Mouse (Mus musculus) G1E (cell line): ENCODE data around the gene Wdr41. TPM values are rescaled to one million over a fixed set of nuclear protein-coding genes. Genes with fewer than 3 reads are reported as not detected.
A peak's percentile ranks its signal among the peaks of the same experiment; 100 is the strongest.

Source experiments
- ATAC-seq: 2 replicates; pipeline ENCODE4 v1.8.0; 2016; ENCODE audit warnings: mild to moderate bottlenecking; ENCODE audit not compliant: insufficient number of reproducible peaks, poor library complexity, low FRiP score, severe bottlenecking; ENCODE audit errors: extremely low read depth
- DNase-seq: peaks from one replicate; pipeline ENCODE4 v3.0.0; 2012; ENCODE audit warnings: low spot score
- H3K27me3 ChIP-seq: 2 replicates; pipeline ENCODE4 v1.6.1; 2012; ENCODE audit warnings: mild to moderate bottlenecking, low read length, inconsistent platforms; ENCODE audit not compliant: insufficient read depth
- H3K36me3 ChIP-seq: replicated peaks from 2 replicates; pipeline ENCODE3; 2012; ENCODE audit warnings: mild to moderate bottlenecking, inconsistent platforms
- H3K4me1 ChIP-seq: 2 replicates; pipeline ENCODE4 v1.6.1; 2012; ENCODE audit warnings: low read depth, low read length, inconsistent platforms, mixed read lengths; ENCODE audit not compliant: insufficient read depth
- H3K4me3 ChIP-seq: 2 replicates; pipeline ENCODE4 v1.5.1; 2012; ENCODE audit warnings: low read depth, mild to moderate bottlenecking, inconsistent platforms, low read length, moderate library complexity, mixed read lengths
- H3K9me3 ChIP-seq: replicated peaks from 2 replicates; pipeline ENCODE4 v1.6.1; 2012; ENCODE audit warnings: inconsistent platforms
- CTCF ChIP-seq: IDR thresholded peaks from 2 replicates; pipeline ENCODE4 v1.5.1; 2012; ENCODE audit warnings: low read depth, low read length, inconsistent platforms, mixed read lengths
- GATA1 ChIP-seq: IDR thresholded peaks from 2 replicates; pipeline ENCODE4 v1.6.1; 2012; ENCODE audit warnings: borderline replicate concordance, low read length, inconsistent platforms, mixed read lengths
- GATA2 ChIP-seq: IDR thresholded peaks from 2 replicates; pipeline ENCODE4 v1.6.1; 2012; ENCODE audit warnings: low read depth, low read length, inconsistent platforms, borderline replicate concordance
- POLR2AphosphoS5 ChIP-seq: IDR thresholded peaks from 2 replicates; pipeline ENCODE4 v1.6.1; 2012; ENCODE audit warnings: low read depth, low read length, inconsistent platforms; ENCODE audit not compliant: insufficient replicate concordance
- TAL1 ChIP-seq: conservative IDR thresholded peaks from 2 replicates; pipeline ENCODE4 v1.6.1; 2012; ENCODE audit warnings: low read depth, low read length, inconsistent platforms, mixed read lengths
- polyA plus RNA-seq: library from polyadenylated mRNA; stranded (reverse); fragments of >175 nt; gene quantifications from 2 replicates; pipeline ENCODE4 v1.2.3, GENCODE M21; 2012
- total RNA-seq, 2 experiments: library from RNA; stranded (forward) in 1 of 2; stranded (reverse) in 1 of 2; fragments of 200-1000 nt in 1 of 2; fragments of >200 nt in 1 of 2; fragmentation: Nextera tagmentation in 1 of 2; gene quantifications; 2 replicates each; pipeline ENCODE4 v1.2.3; 2014 to 2017

Wdr41 gene
- total and polyA plus RNA-seq, 3 experiments, result 5.3 to 26.2 (median 15.7) TPM

GRCm38 (mm10) chr13:94969992-94970553, 6.1 kb upstream of the Wdr41 start:
- no peaks in the 10 kb centered on the region; the same call in 1 of the 2 replicates for H3K4me1 ChIP-seq
- no peak overlapping the region for H3K4me3 ChIP-seq
- no peak for ATAC-seq
- DNase-seq, result no peak
- no peaks in the 10 kb centered on the region for H3K36me3 ChIP-seq
- no peaks in the 10 kb centered on the region for H3K9me3 ChIP-seq
- peaks cover 32% of the 10 kb centered on the region for H3K27me3 ChIP-seq
- no peak for TF ChIP-seq TAL1
- TF ChIP-seq GATA1, result no peak
- no peak for TF ChIP-seq POLR2AphosphoS5
- no peak for TF ChIP-seq GATA2
- TF ChIP-seq CTCF, result no peak

DNA sequence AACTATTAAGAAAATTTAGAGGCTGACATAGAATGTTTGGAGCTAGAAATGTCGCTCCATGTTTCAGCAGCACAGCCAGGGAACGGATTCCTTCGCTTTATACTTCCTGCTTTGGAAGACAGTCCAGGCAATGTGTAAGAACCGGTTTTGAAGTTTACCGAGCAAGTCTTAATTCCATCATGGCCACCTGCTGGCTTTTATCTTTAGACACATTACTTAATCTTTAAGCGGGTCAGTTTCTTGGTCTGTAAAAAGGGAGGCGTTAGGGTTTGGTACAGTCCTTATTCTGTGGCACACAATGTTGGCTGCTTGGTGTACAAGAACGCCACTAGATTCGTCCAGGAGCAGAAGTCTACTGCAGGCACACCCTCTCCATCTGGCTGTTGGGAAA, 321 bp upstream of the Wdr41 start:
- Histone ChIP-seq H3K9me3 (no peaks in the 10 kb centered on the region), H3K4me3 (peak overlapping the region; percentile 76), H3K4me1 (peaks cover 15% of the 10 kb centered on the region), H3K27me3 (peaks cover 11% of the 10 kb centered on the region), H3K36me3 (peaks cover 17% of the 10 kb centered on the region)
- ATAC-seq (no peak), DNase-seq (no peak)
- TF ChIP-seq GATA2 (no peak), POLR2AphosphoS5 (no peak), TAL1 (no peak), CTCF (no peak), GATA1 (no peak)

- H3K4me3 ChIP-seq, result no peak overlapping the region
Observed at GRCm38 (mm10) chr13:94979081-94979480, 2.9 kb downstream of the Wdr41 start.

GRCm38 (mm10) chr13:94990516-94990915, 14.4 kb downstream of the Wdr41 start:
- Histone ChIP-seq H3K4me1 (peaks cover 4% of the 10 kb centered on the region), H3K27me3 (no peaks in the 10 kb centered on the region), H3K36me3 (peaks cover 23% of the 10 kb centered on the region), H3K9me3 (no peaks in the 10 kb centered on the region), H3K4me3 (no peak overlapping the region)
- no peak for ATAC-seq
- no peak for DNase-seq
- no peak for TF ChIP-seq GATA2
- no peak for TF ChIP-seq TAL1
- no peak for TF ChIP-seq CTCF
- no peak for TF ChIP-seq GATA1
- no peak for TF ChIP-seq POLR2AphosphoS5

More at GRCm38 (mm10) chr13:94979081-94979480, 2.9 kb downstream of the Wdr41 start:
- peaks cover 15% of the 10 kb centered on the region for H3K4me1 ChIP-seq
- no peaks in the 10 kb centered on the region for H3K9me3 ChIP-seq
- TF ChIP-seq TAL1 (no peak), CTCF (no peak), GATA1 (no peak), POLR2AphosphoS5 (no peak), GATA2 (no peak)
- no peaks in the 10 kb centered on the region for H3K27me3 ChIP-seq
- DNase-seq (no peak), ATAC-seq (no peak)
- peaks cover 39% of the 10 kb centered on the region for H3K36me3 ChIP-seq

DNA sequence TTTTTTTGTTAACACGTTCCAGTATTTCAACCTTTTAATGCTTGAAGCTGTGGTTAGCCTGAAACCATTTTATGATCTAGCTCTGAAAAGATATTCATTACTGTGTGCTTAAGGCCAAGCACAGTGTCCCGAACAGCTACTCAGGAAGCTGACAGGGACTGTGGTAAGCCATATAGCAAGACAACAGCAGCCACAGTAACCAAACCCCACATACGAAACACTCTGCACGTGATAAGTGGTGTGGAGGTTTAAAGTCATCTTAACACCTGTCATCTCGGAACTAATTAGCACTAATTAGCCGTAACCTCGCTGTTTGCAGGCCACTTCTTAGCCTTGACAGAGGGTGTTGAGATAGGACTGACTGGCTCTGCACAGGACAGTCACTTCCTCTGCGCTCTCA, 31.1 kb downstream of the Wdr41 start:
- Histone ChIP-seq H3K27me3 (no peaks in the 10 kb centered on the region), H3K4me1 (no peaks in the 10 kb centered on the region), H3K4me3 (no peak overlapping the region), H3K36me3 (peaks cover 37% of the 10 kb centered on the region), H3K9me3 (no peaks in the 10 kb centered on the region)
- DNase-seq (no peak), ATAC-seq (no peak)
- TF ChIP-seq CTCF, result no peak
- no peak for TF ChIP-seq GATA1
- TF ChIP-seq POLR2AphosphoS5, result no peak
- TF ChIP-seq TAL1, result no peak
- no peak for TF ChIP-seq GATA2

DNA sequence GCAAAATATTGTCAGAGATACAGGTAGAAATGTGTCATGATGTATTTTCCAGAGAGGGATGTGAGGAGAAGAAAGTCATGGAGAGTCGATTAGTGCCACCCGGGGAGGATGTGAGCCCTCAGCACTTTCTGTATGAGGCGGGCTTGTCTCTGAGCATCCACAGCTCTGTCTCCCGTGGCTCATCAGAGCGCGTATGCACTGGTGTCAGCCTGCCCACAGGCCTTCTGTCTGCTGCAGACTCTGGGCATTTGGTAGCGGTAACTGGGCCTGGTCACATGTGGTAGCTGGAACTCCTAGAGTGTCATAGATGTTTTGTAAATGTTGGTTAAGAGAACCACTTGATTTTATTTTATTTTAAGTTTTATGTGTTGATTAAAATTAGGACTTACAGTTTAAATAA, 33.1 kb downstream of the Wdr41 start:
- Histone ChIP-seq H3K27me3 (no peaks in the 10 kb centered on the region), H3K4me1 (no peaks in the 10 kb centered on the region), H3K36me3 (peaks cover 38% of the 10 kb centered on the region), H3K9me3 (no peaks in the 10 kb centered on the region), H3K4me3 (no peak overlapping the region)
- DNase-seq (no peak), ATAC-seq (no peak)
- no peak for TF ChIP-seq GATA1
- TF ChIP-seq POLR2AphosphoS5, result no peak
- no peak for TF ChIP-seq CTCF
- TF ChIP-seq GATA2, result no peak
- TF ChIP-seq TAL1, result no peak
